ENCODE assay signal across 17 mouse cellular contexts in genomic region chr6:99463906-99464305, GRCm38 (mm10). TPM values are rescaled to one million over a fixed set of nuclear protein-coding genes. Genes with fewer than 3 reads are reported as not detected.
DNase-seq lines count a peak whose midpoint lies in the region; ATAC-seq lines count a peak whose summit lies in the region.
"Had no signal": no experiment of that assay in that cellular context is flagged by ENCODE, and none has a peak within 500 bp of the region (broad histone marks: within the 10 kb centered on the region; RNA-seq: fewer than 3 reads in every experiment).

No protein-coding gene starts in this region.

- no peak overlapping the region for H3K4me3 ChIP-seq in forebrain, embryonic 16.5 days (replicated peaks; ENCODE audit: low read length)
- no peak overlapping the region for H3K4me3 ChIP-seq in forebrain, embryonic 11.5 days (ENCODE audit: low read depth, low read length)
- H3K4me3 ChIP-seq: left cerebral cortex, adult 2 months; liver, embryonic 12.5 days; lung, embryonic 15.5 days; midbrain, embryonic 13.5 days had no signal

- no peak overlapping the region for H3K4me2 ChIP-seq in forebrain, embryonic 16.5 days (ENCODE audit: low read length)
- no peak overlapping the region for H3K4me2 ChIP-seq in forebrain, embryonic 11.5 days (ENCODE audit: low read depth, low read length, severe bottlenecking)
- H3K4me2 ChIP-seq: hindbrain, embryonic 14.5 days; liver, embryonic 12.5 days; lung, embryonic 15.5 days; midbrain, embryonic 13.5 days had no signal

- WGBS in forebrain, embryonic 16.5 days, result 67% methylated on average over 7 of the region's 7 CpGs
- 91% methylated on average over 7 of the region's 7 CpGs for WGBS in forebrain, embryonic 11.5 days

- ATAC-seq in forebrain, embryonic 16.5 days, result peak; percentile 47; the same call in 1 of the 2 replicates
- no peak for ATAC-seq in forebrain, embryonic 11.5 days (replicated peaks; ENCODE audit: low FRiP score)
- no peak for ATAC-seq in inflammation-experienced regulatory T-cells, adult 6 months
- ATAC-seq: liver, embryonic 12.5 days had no signal

- H3K27ac ChIP-seq in forebrain, embryonic 16.5 days (ENCODE audit: low read length), result 0 out of 2 replicates have a peak overlapping the region, but pooled peaks have one; percentile 11
- H3K27ac ChIP-seq in forebrain, embryonic 11.5 days (ENCODE audit: low read depth, low read length), result no peak overlapping the region
- H3K27ac ChIP-seq: hindbrain, embryonic 14.5 days; left cerebral cortex, adult 2 months; liver, embryonic 12.5 days; lung, embryonic 15.5 days; midbrain, embryonic 13.5 days had no signal

- H3K4me1 ChIP-seq in forebrain, embryonic 16.5 days (replicated peaks; ENCODE audit: control insufficient read depth, insufficient read depth, low read length), result peaks cover 14% of the 10 kb centered on the region
- H3K4me1 ChIP-seq in forebrain, embryonic 11.5 days (replicated peaks; ENCODE audit: control insufficient read depth, insufficient read depth, low read length), result 0 out of 2 replicates have a peak, but pooled peaks cover 5% of the 10 kb centered on the region
- H3K4me1 ChIP-seq: liver, embryonic 12.5 days had no signal

- H3K36me3 ChIP-seq in forebrain, embryonic 16.5 days (ENCODE audit: control insufficient read depth, insufficient read depth), result no peaks in the 10 kb centered on the region
- H3K36me3 ChIP-seq in forebrain, embryonic 11.5 days (ENCODE audit: control insufficient read depth, insufficient read depth, low read length), result no peaks in the 10 kb centered on the region
- H3K36me3 ChIP-seq: lung, embryonic 15.5 days; midbrain, embryonic 13.5 days had no signal

- H3K27me3 ChIP-seq in forebrain, embryonic 16.5 days (replicated peaks; ENCODE audit: control insufficient read depth, insufficient read depth, low read length), result no peaks in the 10 kb centered on the region
- H3K27me3 ChIP-seq in forebrain, embryonic 11.5 days (ENCODE audit: control insufficient read depth, insufficient read depth, low read length), result no peaks in the 10 kb centered on the region
- H3K27me3 ChIP-seq: liver, embryonic 12.5 days; lung, embryonic 15.5 days; midbrain, embryonic 13.5 days had no signal

- H3K9me3 ChIP-seq in forebrain, embryonic 16.5 days (ENCODE audit: control insufficient read depth, low read length), result no peaks in the 10 kb centered on the region
- H3K9me3 ChIP-seq in forebrain, embryonic 11.5 days (ENCODE audit: control insufficient read depth, low read length), result no peaks in the 10 kb centered on the region
- H3K9me3 ChIP-seq: liver, embryonic 12.5 days; lung, embryonic 15.5 days; midbrain, embryonic 13.5 days had no signal

- no peak for DNase-seq in forebrain, embryonic 11.5 days (ENCODE audit: low spot score)
- peak; percentile 38 for DNase-seq in lung, postnatal 10 days
- no peak for DNase-seq in lung, postnatal 36 days
- peak; percentile 40 for DNase-seq in cerebellum, adult 8-10 months
- no peak for DNase-seq in kidney, adult 11 months
- DNase-seq: adrenal gland, postnatal 10 days; gastrocnemius, postnatal 10 days; kidney, adult 9 months; kidney, postnatal 4 days; thymus, postnatal 4 days had no signal

- H3K9ac ChIP-seq in forebrain, embryonic 16.5 days (replicated peaks; ENCODE audit: low read depth, low read length), result no peak overlapping the region
- H3K9ac ChIP-seq in forebrain, embryonic 11.5 days (ENCODE audit: low read length), result no peak overlapping the region
- H3K9ac ChIP-seq: hindbrain, embryonic 14.5 days; liver, embryonic 12.5 days; lung, embryonic 15.5 days; midbrain, embryonic 13.5 days had no signal

RNA-seq across cellular contexts. Expression of gene Foxp1, which starts 58.6 kb away (rescaled TPM):
- 115 and 123 TPM in 2 replicates for polyA plus RNA-seq in forebrain, embryonic 16.5 days (2015; fragmentation: Nextera tagmentation; extraction: Ambion mirVana)
- 91.1 and 91.5 TPM in 2 replicates for polyA plus RNA-seq in forebrain, embryonic 11.5 days (2014; fragmentation: Nextera tagmentation; extraction: Ambion mirVana)
- polyA plus RNA-seq in inflammation-experienced regulatory T-cells, adult 6 months (2017; shearing (Covaris generic)), result 100 to 1,000 TPM in 2 of 3 experiments, 10 to 100 TPM in 1; 83.3 to 273 (median 271) TPM

Comparison
In these comparisons a context has a peak if more than half of its experiments do, and no peak if none do; other contexts are left out.
1. DNase-seq: peak in lung, postnatal 10 days (single experiment) and cerebellum, adult 8-10 months (single experiment); none in forebrain, embryonic 11.5 days (single experiment), lung, postnatal 36 days (single experiment) and kidney, adult 11 months (single experiment).